Mouse (Mus musculus) megakaryocyte, adult 5-6 weeks (primary cell): ENCODE data around the gene Wscd2. TPM values are rescaled to one million over a fixed set of nuclear protein-coding genes. Genes with fewer than 3 reads are reported as not detected.
"Not testable (repeated sequence)": the region's sequence is repeated elsewhere in the genome, so short reads cannot be mapped to it uniquely, and the experiment has no call there.

ENCODE experiments used
- ATAC-seq: 2 replicates; pipeline ENCODE4 v1.8.0; 2016; ENCODE audit warnings: mild to moderate bottlenecking, inconsistent platforms; ENCODE audit not compliant: poor library complexity, severe bottlenecking
- total RNA-seq, 2 experiments: library from RNA; stranded (forward) in 1 of 2; stranded (reverse) in 1 of 2; fragments of 153-499, 151-499 nt in 1 of 2; fragments of 221-1000, 200-1000 nt in 1 of 2; gene quantifications; 2 replicates each; pipeline versions ENCODE4 v1.2.3 to v1.2.4; 2015 to 2017

Wscd2 gene
- total RNA-seq, 2 experiments from 2014 or later, result 0.18 TPM; not detected in 1

GRCm38 (mm10) chr5:113579128-113579527 is 89.0 kb downstream of the Wscd2 start:
- ATAC-seq, result no peak

GRCm38 (mm10) chr5:113580248-113580647 is 90.1 kb downstream of the Wscd2 start:
- peak; percentile 51; the same call in 1 of the 2 replicates for ATAC-seq

GRCm38 (mm10) chr5:113580801-113581200 is 90.7 kb downstream of the Wscd2 start:
- no peak for ATAC-seq

- ATAC-seq, result no peak
Measured at GRCm38 (mm10) chr5:113583424-113584162, 93.5 kb downstream of the Wscd2 start.

- ATAC-seq, result no peak
Measured at GRCm38 (mm10) chr5:113584439-113584838, 94.3 kb downstream of the Wscd2 start.

GRCm38 (mm10) chr5:113585619-113586457 is 95.7 kb downstream of the Wscd2 start:
- not testable (repeated sequence) for ATAC-seq

GRCm38 (mm10) chr5:113586458-113586849 is 96.3 kb downstream of the Wscd2 start:
- not testable (repeated sequence) for ATAC-seq

- no peak for ATAC-seq
Measured at GRCm38 (mm10) chr5:113590010-113590640, 100.0 kb downstream of the Wscd2 start.

- ATAC-seq, result no peak
Measured at GRCm38 (mm10) chr5:113591166-113591565, 101.0 kb downstream of the Wscd2 start.

- ATAC-seq, result peak; percentile 68
Measured at GRCm38 (mm10) chr5:113591751-113592230, 101.7 kb downstream of the Wscd2 start.

GRCm38 (mm10) chr5:113593911-113594705 is 104.0 kb downstream of the Wscd2 start:
- ATAC-seq, result no peak; the same call in 1 of the 2 replicates

- ATAC-seq, result no peak
Measured at GRCm38 (mm10) chr5:113596252-113596651, 106.1 kb downstream of the Wscd2 start.

- ATAC-seq, result no peak
Measured at GRCm38 (mm10) chr5:113596780-113597353, 106.7 kb downstream of the Wscd2 start.

- no peak for ATAC-seq
Measured at GRCm38 (mm10) chr5:113600181-113600580, 110.0 kb downstream of the Wscd2 start.

- ATAC-seq, result no peak
Measured at GRCm38 (mm10) chr5:113600803-113601202, 110.7 kb downstream of the Wscd2 start.

- ATAC-seq, result no peak
Measured at GRCm38 (mm10) chr5:113603471-113603870, 113.3 kb downstream of the Wscd2 start.

- ATAC-seq, result no peak
Measured at GRCm38 (mm10) chr5:113604758-113605157, 114.6 kb downstream of the Wscd2 start.

- no peak for ATAC-seq
Measured at GRCm38 (mm10) chr5:113606121-113606520, 116.0 kb downstream of the Wscd2 start.

- no peak for ATAC-seq
Measured at GRCm38 (mm10) chr5:113606961-113607785, 117.0 kb downstream of the Wscd2 start.
